10 mouse cellular contexts compared by ENCODE assay signal in genomic region chr6:88826965-88827364, GRCm38 (mm10). TPM values are rescaled to one million over a fixed set of nuclear protein-coding genes. Genes with fewer than 3 reads are reported as not detected.
DNase-seq lines count a peak whose midpoint lies in the region; ATAC-seq and TF ChIP-seq lines count a peak whose summit lies in the region.
"Had no signal": no experiment of that assay in that cellular context is flagged by ENCODE, and none has a peak within 500 bp of the region (broad histone marks: within the 10 kb centered on the region; RNA-seq: fewer than 3 reads in every experiment).

No protein-coding gene starts in this region.

- no peak overlapping the region for H3K4me3 ChIP-seq in forebrain, embryonic 13.5 days
- H3K4me3 ChIP-seq in forebrain, embryonic 11.5 days (ENCODE audit: low read depth, low read length): no peak overlapping the region
- H3K4me3 ChIP-seq in left cerebral cortex, adult 2 months: no peak overlapping the region
- no peak overlapping the region for H3K4me3 ChIP-seq in cortical plate, adult 2 months (ENCODE audit: insufficient read depth, low read length)
- H3K4me3 ChIP-seq in intestine, embryonic 16.5 days (ENCODE audit: low read length): no peak overlapping the region
- H3K4me3 ChIP-seq: embryonic facial prominence, embryonic 12.5 days; heart, embryonic 13.5 days had no signal

- no peaks in the 10 kb centered on the region for H3K36me3 ChIP-seq in forebrain, embryonic 13.5 days (ENCODE audit: poor library complexity, severe bottlenecking)
- H3K36me3 ChIP-seq in forebrain, embryonic 11.5 days (ENCODE audit: control insufficient read depth, insufficient read depth, low read length): no peaks in the 10 kb centered on the region
- no peaks in the 10 kb centered on the region for H3K36me3 ChIP-seq in intestine, embryonic 16.5 days (ENCODE audit: control insufficient read depth, insufficient read depth, low read length)
- H3K36me3 ChIP-seq: embryonic facial prominence, embryonic 12.5 days; heart, embryonic 13.5 days had no signal

- H3K27ac ChIP-seq in forebrain, embryonic 13.5 days: peak overlapping the region; percentile 20; the same call in 1 of the 2 replicates
- no peak overlapping the region for H3K27ac ChIP-seq in forebrain, embryonic 11.5 days (ENCODE audit: low read depth, low read length)
- H3K27ac ChIP-seq in left cerebral cortex, adult 2 months: peak overlapping the region; percentile 89
- peak overlapping the region; percentile 27; the same call in 1 of the 2 replicates for H3K27ac ChIP-seq in cortical plate, adult 2 months (ENCODE audit: insufficient read depth, low read length)
- 0 out of 2 replicates have a peak overlapping the region, but pooled peaks have one; percentile 5 for H3K27ac ChIP-seq in intestine, embryonic 16.5 days (ENCODE audit: low read length)
- H3K27ac ChIP-seq: embryonic facial prominence, embryonic 12.5 days; heart, embryonic 13.5 days had no signal

- no peak for TF ChIP-seq POLR2A in cortical plate, adult 2 months (IDR thresholded peaks at IDR 0.05; ENCODE audit: extremely low read depth, insufficient read depth, low read length)

- no peak overlapping the region for H3K4me2 ChIP-seq in forebrain, embryonic 13.5 days
- no peak overlapping the region for H3K4me2 ChIP-seq in forebrain, embryonic 11.5 days (ENCODE audit: low read depth, low read length, severe bottlenecking)
- no peak overlapping the region for H3K4me2 ChIP-seq in intestine, embryonic 16.5 days (ENCODE audit: low read depth, low read length)
- H3K4me2 ChIP-seq: embryonic facial prominence, embryonic 12.5 days; heart, embryonic 13.5 days had no signal

- 49% methylated on average over 3 of the region's 3 CpGs for WGBS in forebrain, embryonic 13.5 days
- WGBS in forebrain, embryonic 11.5 days: 81% methylated on average over 3 of the region's 3 CpGs
- WGBS in intestine, embryonic 16.5 days: 69% methylated on average over 3 of the region's 3 CpGs

- peak; percentile 26 for TF ChIP-seq CTCF in left cerebral cortex, adult 2 months (IDR thresholded peaks at IDR 0.05)
- no peak for TF ChIP-seq CTCF in cortical plate, adult 2 months (IDR thresholded peaks at IDR 0.05; ENCODE audit: extremely low read depth, insufficient read depth, low read length)

- H3K27me3 ChIP-seq in forebrain, embryonic 13.5 days: no peaks in the 10 kb centered on the region
- H3K27me3 ChIP-seq in forebrain, embryonic 11.5 days (ENCODE audit: control insufficient read depth, insufficient read depth, low read length): no peaks in the 10 kb centered on the region
- H3K27me3 ChIP-seq in intestine, embryonic 16.5 days (replicated peaks; ENCODE audit: control insufficient read depth, insufficient read depth, low read length): no peaks in the 10 kb centered on the region
- H3K27me3 ChIP-seq: embryonic facial prominence, embryonic 12.5 days had no signal

- no peak for ATAC-seq in forebrain, embryonic 13.5 days
- no peak for ATAC-seq in forebrain, embryonic 11.5 days (replicated peaks; ENCODE audit: low FRiP score)
- no peak for ATAC-seq in intestine, embryonic 16.5 days

- intact Hi-C loops in left cerebral cortex, adult 2 months (cut with DNase I): loop anchor here (5.0 kb wide), 1 partner anchor 100 kb away; no protein-coding TSS in a partner anchor
- intact Hi-C loops in left cerebral cortex, postnatal 10 days (cut with DNase I): loop anchor here (5.0 kb wide), 3 partner anchors 105 to 270 kb away; partner anchors contain the start of gene Mgll

- DNase-seq in forebrain, embryonic 11.5 days (ENCODE audit: low spot score): no peak
- no peak for DNase-seq in left cerebral cortex, adult 2 months (ENCODE audit: extremely low spot score in 1 of 2, low spot score in 2 of 2)
- no peak for DNase-seq in left cerebral cortex, postnatal 10 days (ENCODE audit: extremely low spot score in 1 of 2, low spot score in 2 of 2)
- DNase-seq in right cerebral cortex, postnatal 4 days: no peak
- DNase-seq in frontal cortex, postnatal 14 days (ENCODE audit: low spot score in 2 of 2): no peak

- peaks cover 20% of the 10 kb centered on the region for H3K4me1 ChIP-seq in forebrain, embryonic 13.5 days
- H3K4me1 ChIP-seq in forebrain, embryonic 11.5 days (replicated peaks; ENCODE audit: control insufficient read depth, insufficient read depth, low read length): no peaks in the 10 kb centered on the region
- no peaks in the 10 kb centered on the region for H3K4me1 ChIP-seq in cortical plate, adult 2 months (ENCODE audit: control insufficient read depth, insufficient read depth, low read length)
- H3K4me1 ChIP-seq in intestine, embryonic 16.5 days (ENCODE audit: control insufficient read depth, insufficient read depth, low read length): peaks cover 8% of the 10 kb centered on the region

- H3K9me3 ChIP-seq in forebrain, embryonic 13.5 days (replicated peaks): no peaks in the 10 kb centered on the region
- no peaks in the 10 kb centered on the region for H3K9me3 ChIP-seq in forebrain, embryonic 11.5 days (ENCODE audit: control insufficient read depth, low read length)
- H3K9me3 ChIP-seq in intestine, embryonic 16.5 days (ENCODE audit: control insufficient read depth, low read length): no peaks in the 10 kb centered on the region
- H3K9me3 ChIP-seq: embryonic facial prominence, embryonic 12.5 days; heart, embryonic 13.5 days had no signal

- H3K9ac ChIP-seq in forebrain, embryonic 13.5 days: no peak overlapping the region
- H3K9ac ChIP-seq in forebrain, embryonic 11.5 days (ENCODE audit: low read length): no peak overlapping the region
- no peak overlapping the region for H3K9ac ChIP-seq in intestine, embryonic 16.5 days (ENCODE audit: low read depth, low read length)
- H3K9ac ChIP-seq: embryonic facial prominence, embryonic 12.5 days; heart, embryonic 13.5 days had no signal

RNA-seq across cellular contexts. Expression of gene Abtb1, which starts 14.8 kb away (rescaled TPM):
- 32.0 and 32.3 TPM in 2 replicates for polyA plus RNA-seq in forebrain, embryonic 13.5 days (2015; fragmentation: Nextera tagmentation; extraction: Ambion mirVana)
- polyA plus RNA-seq in forebrain, embryonic 11.5 days (2014; fragmentation: Nextera tagmentation; extraction: Ambion mirVana): 14.4 and 15.3 TPM in 2 replicates
- 10 to 100 TPM; 39.7 to 40.5 TPM for total RNA-seq in left cerebral cortex, adult 2 months (2021)
- total RNA-seq in left cerebral cortex, postnatal 10 days (2021): 10 to 100 TPM; 31.2 to 31.3 TPM
- 88.0 and 90.6 TPM in 2 replicates for polyA plus RNA-seq in cortical plate, adult 2 months (2012; rRNA removed)
- 26.6 and 29.2 TPM in 2 replicates for polyA plus RNA-seq in intestine, embryonic 16.5 days (2015; fragmentation: Nextera tagmentation; extraction: Ambion mirVana)

RNA-seq across cellular contexts. Expression of gene Podxl2, which starts 47.9 kb away (rescaled TPM):
- 355 and 357 TPM in 2 replicates for polyA plus RNA-seq in forebrain, embryonic 13.5 days (2015; fragmentation: Nextera tagmentation; extraction: Ambion mirVana)
- 109 and 115 TPM in 2 replicates for polyA plus RNA-seq in forebrain, embryonic 11.5 days (2014; fragmentation: Nextera tagmentation; extraction: Ambion mirVana)
- 100 to 1,000 TPM; 196 to 201 TPM for total RNA-seq in left cerebral cortex, adult 2 months (2021)
- 100 to 1,000 TPM; 291 to 304 TPM for total RNA-seq in left cerebral cortex, postnatal 10 days (2021)
- 381 and 408 TPM in 2 replicates for polyA plus RNA-seq in cortical plate, adult 2 months (2012; rRNA removed)
- 32.0 and 35.6 TPM in 2 replicates for polyA plus RNA-seq in intestine, embryonic 16.5 days (2015; fragmentation: Nextera tagmentation; extraction: Ambion mirVana)
